Mouse (Mus musculus) ES-E14 (cell line): Measurements from ENCODE around the gene Sbf2.

Experiments used
- CHD2 ChIP-seq: IDR thresholded peaks from 2 replicates; pipeline ENCODE4 v1.6.1; 2014; ENCODE audit warnings: mild to moderate bottlenecking, low read depth, low read length, inconsistent platforms
- MAFK ChIP-seq: IDR thresholded peaks from 2 replicates; pipeline ENCODE4 v1.6.1; 2014; ENCODE audit warnings: mild to moderate bottlenecking, low read depth, low read length, inconsistent platforms; ENCODE audit not compliant: insufficient read depth
- ZC3H11A ChIP-seq: IDR thresholded peaks from 2 replicates; pipeline ENCODE4 v1.6.1; 2012; ENCODE audit warnings: low read depth, mild to moderate bottlenecking, inconsistent platforms, low read length, borderline replicate concordance
- ZNF384 ChIP-seq: IDR thresholded peaks from 2 replicates; pipeline ENCODE4 v1.6.1; 2012; ENCODE audit warnings: low read depth, low read length, inconsistent platforms

DNA sequence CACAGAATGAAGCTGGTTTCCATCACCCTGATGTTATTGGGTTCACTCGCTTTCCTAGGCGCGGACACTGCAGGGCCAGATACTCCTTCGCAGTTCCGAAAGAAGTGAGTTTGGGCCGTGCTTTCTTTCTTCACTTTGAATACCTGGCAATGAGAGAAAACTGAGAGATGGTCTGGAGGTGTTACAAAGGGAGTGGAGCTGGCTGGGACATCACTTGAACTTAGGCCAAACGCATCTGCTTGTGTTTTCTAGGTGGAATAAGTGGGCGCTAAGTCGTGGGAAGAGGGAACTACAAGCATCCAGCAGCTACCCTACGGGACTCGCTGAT, 13.5 kb upstream of the Sbf2 start:
- TF ChIP-seq MAFK (no peak), ZNF384 (no peak), ZC3H11A (no peak), CHD2 (no peak)
